Mouse (Mus musculus) midbrain, embryonic 16.5 days (tissue): ENCODE results near the gene Rbmxl2. TPM values are rescaled to one million over a fixed set of nuclear protein-coding genes. Genes with fewer than 3 reads are reported as not detected.

Experiments
- ATAC-seq: fragments of 200-750 bp; cut with Nextera tagmentation; 2 replicates; pipeline ENCODE4 v1.8.0; 2017; ENCODE audit warnings: moderate TSS enrichment
- H3K27ac ChIP-seq: fragments of 300-500 bp; sonication (generic); 2 replicates; pipeline ENCODE4 v1.5.1; 2014; ENCODE audit warnings: mild to moderate bottlenecking, low read length, mixed read lengths
- H3K27me3 ChIP-seq: fragments of 300-500 bp; sonication (generic); 2 replicates; pipeline ENCODE4 v1.6.1; 2014; ENCODE audit warnings: low read depth, low read length, mixed read lengths; ENCODE audit not compliant: control insufficient read depth, insufficient read depth
- H3K36me3 ChIP-seq: fragments of 300-500 bp; sonication (generic); 2 replicates; pipeline ENCODE4 v1.6.1; 2014; ENCODE audit warnings: mild to moderate bottlenecking, low read length, moderate library complexity, mixed read lengths; ENCODE audit not compliant: control insufficient read depth, insufficient read depth
- H3K4me1 ChIP-seq: fragments of 300-500 bp; sonication (generic); 2 replicates; pipeline ENCODE4 v1.6.1; 2014; ENCODE audit warnings: mild to moderate bottlenecking, low read length, mixed read lengths; ENCODE audit not compliant: control insufficient read depth, insufficient read depth
- H3K4me2 ChIP-seq: fragments of 300-500 bp; sonication (generic); 2 replicates; pipeline ENCODE4 v1.6.1; 2014; ENCODE audit warnings: mild to moderate bottlenecking, low read length, mixed read lengths
- H3K4me3 ChIP-seq: fragments of 300-500 bp; sonication (generic); 2 replicates; pipeline ENCODE4 v1.5.1; 2014; ENCODE audit warnings: low read depth, mild to moderate bottlenecking, low read length, moderate library complexity, mixed read lengths
- H3K9ac ChIP-seq: fragments of 300-500 bp; sonication (generic); 2 replicates; pipeline ENCODE4 v1.6.1; 2014; ENCODE audit warnings: low read depth, low read length, mixed read lengths
- H3K9me3 ChIP-seq: fragments of 300-500 bp; sonication (generic); replicated peaks from 2 replicates; pipeline ENCODE4 v1.6.1; 2014; ENCODE audit warnings: mild to moderate bottlenecking, low read length, mixed read lengths; ENCODE audit not compliant: control insufficient read depth, poor library complexity, severe bottlenecking
- WGBS: fragments of 180-500 bp; shearing (Covaris S2); extraction: QIAGEN DNeasy Blood & Tissue Kit; methylation state at CpG from one replicate; pipeline ENCODE4 v1.1.7; 2014; 5-methylcytosine and 5-hydroxymethylcytosine counted together
- polyA plus RNA-seq: library from polyadenylated mRNA; unstranded; fragments of >200 nt; fragmentation: Nextera tagmentation; extraction: Ambion mirVana; gene quantifications from 2 replicates; pipeline ENCODE4 v1.2.1, GENCODE M21; 2015

The Rbmxl2 gene
- polyA plus RNA-seq, 1 experiment from 2014 or later: not detected

DNA sequence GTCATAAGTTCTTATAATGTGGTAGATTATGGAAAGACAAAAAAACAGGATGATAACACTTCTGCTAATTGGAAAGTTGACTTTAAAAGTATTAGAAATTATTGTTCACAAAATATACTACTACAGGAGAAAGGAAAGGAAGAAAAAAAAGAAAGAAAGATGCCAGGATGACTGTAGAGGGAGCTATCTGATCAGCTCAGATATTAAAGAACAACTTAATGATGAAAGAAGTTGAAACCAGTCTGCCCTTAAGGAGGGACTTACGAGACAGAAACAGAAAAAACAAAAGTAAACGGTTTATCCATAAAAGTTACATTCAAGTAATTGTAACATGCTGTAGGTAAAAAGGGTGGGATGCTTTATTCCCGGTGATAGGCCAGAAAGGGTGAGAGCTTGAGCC is 28.3 kb downstream of the Rbmxl2 start:
- no peak overlapping the region for H3K9ac ChIP-seq
- 78% methylated on average over 3 of the region's 3 CpGs for WGBS
- ATAC-seq: no peak
- no peak overlapping the region for H3K27ac ChIP-seq
- H3K4me2 ChIP-seq: no peak overlapping the region
- H3K9me3 ChIP-seq: no peaks in the 10 kb centered on the region
- H3K4me3 ChIP-seq: no peak overlapping the region
- no peaks in the 10 kb centered on the region for H3K27me3 ChIP-seq
- H3K4me1 ChIP-seq: no peaks in the 10 kb centered on the region
- no peaks in the 10 kb centered on the region for H3K36me3 ChIP-seq

DNA sequence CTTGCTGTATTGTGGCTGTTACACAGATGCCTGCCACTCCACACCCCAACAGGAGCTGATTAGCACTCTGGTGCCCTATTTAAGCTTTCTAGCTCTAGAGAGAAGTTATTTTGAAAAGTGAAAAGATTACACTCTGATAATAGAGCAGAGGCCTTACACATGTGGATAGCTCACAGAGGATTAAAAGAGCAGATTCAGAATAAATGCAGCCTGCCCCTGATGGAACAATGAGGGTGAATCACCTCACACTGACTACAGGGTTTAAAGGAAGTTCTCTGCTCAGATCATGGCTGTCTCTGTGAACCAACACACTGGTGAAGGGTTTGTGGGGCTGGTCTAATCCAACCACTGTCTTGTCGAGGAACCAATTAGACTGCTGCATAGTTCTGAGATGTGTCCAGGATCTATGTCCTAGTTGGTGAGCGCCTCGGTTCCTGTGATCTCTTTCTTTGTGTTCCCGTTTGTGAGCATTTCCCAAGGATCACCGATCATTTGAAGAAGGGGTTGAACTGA is 32.2 kb downstream of the Rbmxl2 start:
- H3K4me3 ChIP-seq: no peak overlapping the region
- ATAC-seq: peak; percentile 72
- WGBS: 65% methylated on average over 5 of the region's 5 CpGs

DNA sequence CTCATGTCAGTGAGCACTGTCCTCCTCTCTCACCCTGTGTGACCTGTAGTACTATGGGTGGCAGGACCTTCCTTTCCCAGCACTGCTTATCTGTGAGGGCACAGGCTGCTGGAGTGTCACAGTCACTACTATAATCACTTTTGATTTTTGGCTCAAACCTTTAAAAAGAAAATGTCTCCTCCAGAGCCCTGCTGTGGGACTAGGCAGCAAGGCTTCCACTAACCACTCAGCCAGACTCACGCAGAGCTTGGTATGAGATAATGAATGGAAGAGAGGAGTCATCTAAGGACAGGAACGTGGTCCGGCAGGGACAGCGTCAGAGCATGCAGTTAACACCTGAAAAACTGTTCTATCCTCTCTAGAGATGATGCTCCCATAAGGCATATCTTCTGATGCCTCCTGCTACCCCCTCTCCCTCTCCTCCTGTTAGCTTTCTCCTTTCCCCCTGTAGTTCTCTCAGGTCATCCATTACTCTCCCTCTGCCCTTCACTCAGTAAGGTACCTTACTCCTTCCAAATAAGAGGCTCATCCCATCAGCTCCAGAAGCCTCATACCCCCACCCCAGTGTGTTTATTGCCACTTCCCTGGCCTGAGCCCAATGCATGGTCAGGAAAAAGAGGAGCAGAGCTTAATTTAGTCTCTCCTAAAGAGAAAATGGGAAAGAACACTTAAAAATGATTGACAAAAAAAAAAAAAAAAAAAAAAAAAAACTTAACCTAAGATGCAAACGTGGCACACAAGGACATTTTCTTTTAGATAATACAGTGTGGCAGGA is 41.2 kb downstream of the Rbmxl2 start:
- Histone ChIP-seq H3K4me1 (no peaks in the 10 kb centered on the region), H3K27me3 (no peaks in the 10 kb centered on the region), H3K27ac (no peak overlapping the region), H3K4me3 (no peak overlapping the region), H3K9ac (no peak overlapping the region), H3K36me3 (no peaks in the 10 kb centered on the region), H3K9me3 (no peaks in the 10 kb centered on the region), H3K4me2 (no peak overlapping the region)
- no peak for ATAC-seq
- 82% methylated on average over 5 of the region's 5 CpGs for WGBS

More for the DNA sequence above, 32.2 kb downstream of the Rbmxl2 start:
- H3K27me3 ChIP-seq: no peaks in the 10 kb centered on the region
- no peaks in the 10 kb centered on the region for H3K4me1 ChIP-seq
- no peak overlapping the region for H3K27ac ChIP-seq
- H3K4me2 ChIP-seq: no peak overlapping the region
- H3K36me3 ChIP-seq: no peaks in the 10 kb centered on the region
- no peaks in the 10 kb centered on the region for H3K9me3 ChIP-seq
- no peak overlapping the region for H3K9ac ChIP-seq

DNA sequence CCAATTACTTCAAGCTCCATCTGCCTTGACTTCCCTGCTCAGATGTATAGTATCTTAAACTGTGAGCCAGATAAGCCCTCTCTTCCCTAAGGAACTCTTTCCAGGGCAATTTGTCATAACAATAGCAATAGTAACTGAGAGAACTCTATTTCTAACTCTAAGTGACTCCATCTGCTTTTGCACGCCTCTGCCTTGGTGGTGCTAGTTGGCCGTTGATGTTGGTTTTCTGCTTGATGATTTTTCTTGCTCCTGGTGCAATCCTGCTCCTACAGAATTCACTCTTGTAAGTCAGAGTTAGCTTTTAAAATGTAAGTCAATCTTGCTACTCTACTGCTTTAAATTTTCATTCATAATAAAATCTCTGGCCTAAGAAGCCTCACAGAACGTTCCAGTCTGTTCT is 44.1 kb downstream of the Rbmxl2 start:
- no peaks in the 10 kb centered on the region for H3K4me1 ChIP-seq
- H3K4me3 ChIP-seq: no peak overlapping the region
- no peaks in the 10 kb centered on the region for H3K27me3 ChIP-seq
- no peak overlapping the region for H3K9ac ChIP-seq
- no peak overlapping the region for H3K27ac ChIP-seq
- H3K36me3 ChIP-seq: no peaks in the 10 kb centered on the region
- no peak overlapping the region for H3K4me2 ChIP-seq
- WGBS: 84% methylated on average over 3 of the region's 3 CpGs
- H3K9me3 ChIP-seq: no peaks in the 10 kb centered on the region
- no peak for ATAC-seq

DNA sequence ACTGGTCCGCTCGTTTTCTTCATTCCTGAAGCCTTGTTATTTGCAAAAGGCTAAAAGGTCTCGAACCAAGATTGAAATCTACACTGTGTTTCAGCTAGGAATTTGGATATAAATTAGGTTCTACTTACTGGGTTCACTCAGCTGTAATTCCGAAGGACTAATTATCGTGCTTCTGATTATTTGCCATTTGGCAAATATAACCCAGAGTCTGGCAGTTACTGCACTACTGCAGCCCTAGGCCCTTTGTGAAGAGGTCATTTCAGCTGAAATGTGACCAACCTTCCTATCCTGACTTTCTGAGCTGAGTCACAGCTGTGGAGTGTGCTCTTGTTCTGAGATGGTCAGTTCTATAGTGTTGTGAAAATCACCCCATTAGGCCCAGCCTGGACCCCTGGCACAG is 50.7 kb downstream of the Rbmxl2 start:
- Histone ChIP-seq H3K4me1 (no peaks in the 10 kb centered on the region), H3K27ac (no peak overlapping the region), H3K4me2 (no peak overlapping the region), H3K36me3 (no peaks in the 10 kb centered on the region), H3K9me3 (no peaks in the 10 kb centered on the region), H3K4me3 (no peak overlapping the region), H3K9ac (no peak overlapping the region), H3K27me3 (no peaks in the 10 kb centered on the region)
- WGBS: 87% methylated on average over 5 of the region's 5 CpGs
- no peak for ATAC-seq

Other genes starting within 250 kb of the Rbmxl2 start
- not detected in 2 replicates for gene Olfr6, start 245.5 kb upstream of the Rbmxl2 start, polyA plus RNA-seq
- not detected in 2 replicates for gene Olfr711, start 234.0 kb upstream of the Rbmxl2 start, polyA plus RNA-seq
- gene Olfr2, start 203.4 kb upstream of the Rbmxl2 start, polyA plus RNA-seq: not detected in 2 replicates
- not detected in 2 replicates for gene Olfr713, start 178.3 kb upstream of the Rbmxl2 start, polyA plus RNA-seq
- not detected in 2 replicates for gene Olfr714, start 138.5 kb upstream of the Rbmxl2 start, polyA plus RNA-seq
- gene Olfr17, start 116.2 kb upstream of the Rbmxl2 start, polyA plus RNA-seq: not detected in 2 replicates
- gene Olfr715b, start 99.1 kb upstream of the Rbmxl2 start, polyA plus RNA-seq: not detected in 2 replicates
- gene Olfr715, start 78.4 kb upstream of the Rbmxl2 start, polyA plus RNA-seq: not detected in 2 replicates
- not detected in 2 replicates for gene Olfr716, start 71.1 kb upstream of the Rbmxl2 start, polyA plus RNA-seq
- not detected in 2 replicates for gene Nlrp14, start 42.5 kb upstream of the Rbmxl2 start, polyA plus RNA-seq
- 13.6 and 13.8 TPM in 2 replicates for gene Syt9, start 161.3 kb downstream of the Rbmxl2 start, polyA plus RNA-seq